Mouse (Mus musculus) left cerebral cortex, adult 6 months (tissue): ENCODE results near the gene Cd274. TPM values are rescaled to one million over a fixed set of nuclear protein-coding genes. Genes with fewer than 3 reads are reported as not detected.

Source experiments
- long read RNA-seq, 2 experiments: library from polyadenylated mRNA; unstranded; transcript quantifications; one replicate each; pipeline ENCODE4 v2.0.0; 2019 to 2020
- polyA plus RNA-seq: library from polyadenylated mRNA; unstranded; fragments of <200 nt; fragmentation: Nextera tagmentation; gene quantifications from 2 replicates; pipeline ENCODE4 v1.2.3, GENCODE M21; 2021

Cd274 gene
- 1.1 and 1.2 TPM in 2 replicates for polyA plus RNA-seq
- long read RNA-seq, experiment 1, partial matches to known transcripts: 3 of 7 reads
- long read RNA-seq, experiment 1, other reads (novel, unspliced or antisense): 2 of 7 reads
- long read RNA-seq, experiment 2: 0 reads

GRCm38 (mm10) chr19:29366969-29367622, at the start of gene Cd274, which contains the start of gene Plgrkt:
TSS of gene Cd274 (plus strand) at chr19:29367455.
TSS of gene Plgrkt (minus strand) at chr19:29367390.

GRCm38 (mm10) chr19:29325053-29325851, 42.0 kb upstream of the Cd274 start, which contains the start of gene Insl6:
TSS of gene Insl6 (minus strand) at chr19:29325356.

GRCm38 (mm10) chr19:29334068-29334745, 33.0 kb upstream of the Cd274 start, which contains the start of gene Rln1:
TSS of gene Rln1 (minus strand) at chr19:29334670.

GRCm38 (mm10) chr19:29410619-29411018, 43.4 kb downstream of the Cd274 start, which contains the start of gene Pdcd1lg2:
TSS of gene Pdcd1lg2 (plus strand) at chr19:29410919.

Other genes with a start within 250 kb of the Cd274 start
- 2.5 and 3.3 TPM in 2 replicates for gene Jak2, start 115.6 kb upstream of the Cd274 start, polyA plus RNA-seq
- 1.4 and 2.9 TPM in 2 replicates for gene Insl6, start 42.1 kb upstream of the Cd274 start, polyA plus RNA-seq
- 0.78 and 2.2 TPM in 2 replicates for gene Rln1, start 32.8 kb upstream of the Cd274 start, polyA plus RNA-seq
- gene Plgrkt, start 65 bp upstream of the Cd274 start, polyA plus RNA-seq: 23.9 and 24.1 TPM in 2 replicates
- gene Pdcd1lg2, start 43.5 kb downstream of the Cd274 start, polyA plus RNA-seq: 0.06 TPM in 1 of 2 replicates, not detected in the other
- gene Ric1, start 154.8 kb downstream of the Cd274 start, polyA plus RNA-seq: 7.2 and 9.7 TPM in 2 replicates